26 mouse cellular contexts compared by ENCODE assay signal in the genomic region with DNA sequence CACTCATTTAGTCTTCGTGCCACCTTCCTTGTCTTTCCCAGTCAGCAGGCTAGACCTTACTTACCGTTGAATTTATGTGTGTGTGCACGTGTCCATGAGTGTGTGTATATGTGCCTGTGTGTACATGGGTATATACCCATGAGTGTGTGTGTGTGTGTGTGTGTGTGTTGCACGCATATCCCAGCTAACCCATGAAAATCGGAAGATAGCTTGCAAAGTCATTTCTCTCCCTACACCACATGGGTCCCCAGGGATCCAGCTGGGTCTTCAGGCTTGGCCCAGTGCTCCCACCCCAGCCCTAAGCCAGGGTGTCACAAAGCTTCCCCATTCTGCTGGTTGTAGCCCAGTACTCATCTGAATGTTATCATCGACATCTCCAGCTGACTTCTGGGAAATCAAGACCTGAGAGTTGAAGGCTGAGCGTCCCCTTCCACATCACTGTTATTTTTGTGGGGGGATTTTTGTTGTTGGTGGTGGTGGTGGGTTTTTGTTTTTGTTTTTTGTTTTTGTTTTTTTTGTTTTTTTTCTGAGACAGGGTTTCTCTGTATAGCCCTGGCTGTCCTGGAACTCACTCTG. TPM values are rescaled to one million over a fixed set of nuclear protein-coding genes. Genes with fewer than 3 reads are reported as not detected.
DNase-seq lines count a peak whose midpoint lies in the region; ATAC-seq and TF ChIP-seq lines count a peak whose summit lies in the region.
"Had no signal": no experiment of that assay in that cellular context is flagged by ENCODE, and none has a peak within 500 bp of the region (broad histone marks: within the 10 kb centered on the region; RNA-seq: fewer than 3 reads in every experiment).

No protein-coding gene starts in this region.

- no peaks in the 10 kb centered on the region for H3K27me3 ChIP-seq in midbrain, embryonic 10.5 days (ENCODE audit: low read depth, poor library complexity, severe bottlenecking)
- no peaks in the 10 kb centered on the region for H3K27me3 ChIP-seq in midbrain, embryonic 14.5 days (ENCODE audit: control insufficient read depth, insufficient read depth, low read length)
- no peaks in the 10 kb centered on the region for H3K27me3 ChIP-seq in MEL (ENCODE audit: control insufficient read depth in 1 of 2, insufficient read depth in 2 of 2, low read length in 2 of 2)
- H3K27me3 ChIP-seq in splenic B cell, adult 2 months (ENCODE audit: control insufficient read depth, insufficient read depth, low read length, poor library complexity, severe bottlenecking): no peaks in the 10 kb centered on the region
- no peaks in the 10 kb centered on the region for H3K27me3 ChIP-seq in heart, embryonic 11.5 days (ENCODE audit: control insufficient read depth, insufficient read depth, low read length)
- H3K27me3 ChIP-seq: embryonic facial prominence, embryonic 13.5 days; forebrain, embryonic 12.5 days; forebrain, embryonic 15.5 days; heart, embryonic 13.5 days had no signal

- H3K27ac ChIP-seq in midbrain, embryonic 10.5 days (replicated peaks): 0 out of 2 replicates have a peak overlapping the region, but pooled peaks have one; percentile 46
- H3K27ac ChIP-seq in midbrain, embryonic 14.5 days (replicated peaks; ENCODE audit: low read depth, low read length): no peak overlapping the region
- H3K27ac ChIP-seq in MEL (ENCODE audit: control insufficient read depth, low read depth, low read length): no peak overlapping the region
- no peak overlapping the region for H3K27ac ChIP-seq in heart, embryonic 11.5 days (ENCODE audit: low read depth, low read length)
- H3K27ac ChIP-seq: embryonic facial prominence, embryonic 13.5 days; forebrain, embryonic 12.5 days; forebrain, embryonic 15.5 days; heart, embryonic 13.5 days; hindbrain, embryonic 14.5 days; hindbrain, postnatal 0 days had no signal

- no peak for TF ChIP-seq EP300 in MEL (IDR thresholded peaks at IDR 0.05; ENCODE audit: low read depth in 1 of 2, low read length in 2 of 2)

- no peak for TF ChIP-seq RAD21 in MEL (IDR thresholded peaks at IDR 0.05; ENCODE audit: low read depth, low read length)

- no peak for ATAC-seq in midbrain, embryonic 14.5 days (ENCODE audit: low FRiP score, low TSS enrichment)
- no peak for ATAC-seq in heart, embryonic 11.5 days (replicated peaks; ENCODE audit: insufficient number of reproducible peaks, low FRiP score, low TSS enrichment)
- ATAC-seq: activated CD4-positive, CD25-positive, alpha-beta regulatory T cell, adult 4 months; forebrain, embryonic 15.5 days; hindbrain, postnatal 0 days; inflammation-experienced regulatory T-cells, adult 6 months had no signal

- WGBS in midbrain, embryonic 10.5 days: 92% methylated on average over 7 of the region's 7 CpGs
- WGBS in midbrain, embryonic 14.5 days: 94% methylated on average over 7 of the region's 7 CpGs
- 90% methylated on average over 7 of the region's 7 CpGs for WGBS in heart, embryonic 11.5 days (ENCODE audit: insufficient replicate concordance)

- H3K4me1 ChIP-seq in midbrain, embryonic 10.5 days: peaks cover 57% of the 10 kb centered on the region
- H3K4me1 ChIP-seq in midbrain, embryonic 14.5 days (ENCODE audit: control insufficient read depth, insufficient read depth, low read length): peaks cover 7% of the 10 kb centered on the region; the same call in 1 of the 2 replicates
- peaks cover 0 to 9% of the 10 kb centered on the region in 2 experiments; a peak in 2 of 4 replicates for H3K4me1 ChIP-seq in MEL (ENCODE audit: control insufficient read depth in 1 of 2, insufficient read depth in 2 of 2, low read length in 2 of 2)
- peaks cover 30% of the 10 kb centered on the region for H3K4me1 ChIP-seq in heart, embryonic 11.5 days (ENCODE audit: control insufficient read depth, insufficient read depth, low read length)
- H3K4me1 ChIP-seq: forebrain, embryonic 15.5 days had no signal

- no peaks in the 10 kb centered on the region for H3K9me3 ChIP-seq in midbrain, embryonic 10.5 days (replicated peaks)
- no peaks in the 10 kb centered on the region for H3K9me3 ChIP-seq in midbrain, embryonic 14.5 days (ENCODE audit: control insufficient read depth, low read length)
- no peaks in the 10 kb centered on the region for H3K9me3 ChIP-seq in MEL (replicated peaks; ENCODE audit: insufficient read depth, low read length)
- H3K9me3 ChIP-seq in heart, embryonic 11.5 days (replicated peaks; ENCODE audit: control insufficient read depth, low read length): no peaks in the 10 kb centered on the region
- H3K9me3 ChIP-seq: embryonic facial prominence, embryonic 13.5 days; forebrain, embryonic 12.5 days; forebrain, embryonic 15.5 days; G1E; heart, embryonic 13.5 days had no signal

- TF ChIP-seq POLR2A in MEL (IDR thresholded peaks at IDR 0.05; ENCODE audit: control insufficient read depth in 1 of 2, insufficient read depth in 1 of 2, low read depth in 1 of 2, low read length in 2 of 2, poor library complexity in 1 of 2): no peak

- no peaks in the 10 kb centered on the region for H3K79me2 ChIP-seq in MEL (ENCODE audit: control insufficient read depth, insufficient read depth, low read length, poor library complexity)

- DNase-seq in midbrain, embryonic 10.5 days (ENCODE audit: low spot score): no peak
- no peak for DNase-seq in midbrain, embryonic 14.5 days
- DNase-seq in MEL (ENCODE audit: low read depth, low spot score): peak; percentile 47
- DNase-seq in splenic B cell, adult 2 months (ENCODE audit: low read depth, low spot score): peak; percentile 52
- DNase-seq in testis, postnatal 14 days (ENCODE audit: low spot score): no peak
- DNase-seq: adrenal gland, adult 8-10 months; adrenal gland, postnatal 25 days; cerebellum, adult 11-12 months; cerebellum, adult 8-10 months; cerebellum, postnatal 10 days; cerebellum, postnatal 36 days; gastrocnemius, postnatal 25 days; heart, adult 18-20 months; heart, postnatal 14 days; heart, postnatal 4 days had no signal

- no peak overlapping the region for H3K4me2 ChIP-seq in midbrain, embryonic 14.5 days (ENCODE audit: low read length)
- no peak overlapping the region for H3K4me2 ChIP-seq in heart, embryonic 11.5 days
- H3K4me2 ChIP-seq: embryonic facial prominence, embryonic 13.5 days; forebrain, embryonic 12.5 days; forebrain, embryonic 15.5 days; heart, embryonic 13.5 days; hindbrain, embryonic 14.5 days had no signal

- no peak for TF ChIP-seq CTCF in MEL (IDR thresholded peaks at IDR 0.05 in 2 of 3, conservative IDR thresholded peaks at IDR 0.05 in 1 of 3; ENCODE audit: control insufficient read depth in 1 of 3, insufficient read depth in 1 of 3, low read depth in 2 of 3, low read length in 3 of 3, poor library complexity in 1 of 3, severe bottlenecking in 1 of 3)

- H3K36me3 ChIP-seq in midbrain, embryonic 10.5 days: no peaks in the 10 kb centered on the region
- H3K36me3 ChIP-seq in midbrain, embryonic 14.5 days (ENCODE audit: control insufficient read depth, insufficient read depth, low read length): no peaks in the 10 kb centered on the region
- peaks cover 0 to 2% of the 10 kb centered on the region in 2 experiments; a peak in 1 of 4 replicates for H3K36me3 ChIP-seq in MEL (ENCODE audit: control insufficient read depth in 1 of 2, insufficient read depth in 2 of 2, low read length in 2 of 2)
- no peaks in the 10 kb centered on the region for H3K36me3 ChIP-seq in splenic B cell, adult 2 months (ENCODE audit: control insufficient read depth, insufficient read depth, low read length, poor library complexity, severe bottlenecking)
- no peaks in the 10 kb centered on the region for H3K36me3 ChIP-seq in heart, embryonic 11.5 days (ENCODE audit: control insufficient read depth, insufficient read depth, low read length)
- H3K36me3 ChIP-seq: forebrain, embryonic 12.5 days; forebrain, embryonic 15.5 days; heart, embryonic 13.5 days had no signal

- H3K4me3 ChIP-seq in midbrain, embryonic 10.5 days: no peak overlapping the region
- no peak overlapping the region for H3K4me3 ChIP-seq in midbrain, embryonic 14.5 days (replicated peaks; ENCODE audit: low read depth, low read length)
- no peak overlapping the region for H3K4me3 ChIP-seq in MEL (ENCODE audit: control insufficient read depth in 1 of 2, insufficient read depth in 1 of 2, low read depth in 2 of 2, low read length in 2 of 2)
- H3K4me3 ChIP-seq in heart, embryonic 11.5 days (ENCODE audit: low read depth, low read length): no peak overlapping the region
- H3K4me3 ChIP-seq: embryonic facial prominence, embryonic 13.5 days; erythroblast, embryonic 14.5 days; forebrain, embryonic 12.5 days; forebrain, embryonic 15.5 days; heart, embryonic 13.5 days had no signal

- H3K9ac ChIP-seq in midbrain, embryonic 14.5 days (replicated peaks; ENCODE audit: low read length): no peak overlapping the region
- no peak overlapping the region for H3K9ac ChIP-seq in MEL (ENCODE audit: control insufficient read depth, low read depth, low read length, poor library complexity, severe bottlenecking)
- H3K9ac ChIP-seq in heart, embryonic 11.5 days (ENCODE audit: low read depth, low read length): no peak overlapping the region
- H3K9ac ChIP-seq: forebrain, embryonic 12.5 days; forebrain, embryonic 15.5 days; hindbrain, embryonic 14.5 days had no signal

RNA-seq across cellular contexts. Expression of gene Fance, which starts 31.4 kb away (rescaled TPM):
- 28.2 and 30.8 TPM in 2 replicates for polyA plus RNA-seq in midbrain, embryonic 10.5 days (2016; fragmentation: Nextera tagmentation; extraction: Ambion mirVana)
- polyA plus RNA-seq in midbrain, embryonic 14.5 days (2014; fragmentation: Nextera tagmentation; extraction: Ambion mirVana): 19.5 and 24.3 TPM in 2 replicates
- total RNA-seq in MEL (2012; rRNA removed): 46.0 and 51.2 TPM in 2 replicates
- 100 to 1,000 TPM; 105 to 382 TPM for polyA plus RNA-seq in MEL (2012; ENCODE audit: insufficient read depth in 1 of 2, insufficient read length in 2 of 2, low read depth in 1 of 2, low replicate concordance in 2 of 2, missing spikeins in 1 of 2)
- 15.3 and 17.3 TPM in 2 replicates for polyA plus RNA-seq in heart, embryonic 11.5 days (2014; fragmentation: Nextera tagmentation; extraction: Ambion mirVana)

RNA-seq across cellular contexts. Expression of gene Rpl10a, which starts 46.3 kb away (rescaled TPM):
- polyA plus RNA-seq in midbrain, embryonic 10.5 days (2016; fragmentation: Nextera tagmentation; extraction: Ambion mirVana): 426 and 489 TPM in 2 replicates
- 401 and 423 TPM in 2 replicates for polyA plus RNA-seq in midbrain, embryonic 14.5 days (2014; fragmentation: Nextera tagmentation; extraction: Ambion mirVana)
- total RNA-seq in MEL (2012; rRNA removed): 2,803 and 2,872 TPM in 2 replicates
- 1,000 to 10,000 TPM in 1 of 2 experiments, not detected in 1; 2,044 TPM for polyA plus RNA-seq in MEL (2012; ENCODE audit: insufficient read depth in 1 of 2, insufficient read length in 2 of 2, low read depth in 1 of 2, low replicate concordance in 2 of 2, missing spikeins in 1 of 2)
- 408 and 446 TPM in 2 replicates for polyA plus RNA-seq in heart, embryonic 11.5 days (2014; fragmentation: Nextera tagmentation; extraction: Ambion mirVana)

RNA-seq across cellular contexts. Expression of gene Ppard, which starts 49.5 kb away (rescaled TPM):
- 1.5 and 1.7 TPM in 2 replicates for polyA plus RNA-seq in midbrain, embryonic 10.5 days (2016; fragmentation: Nextera tagmentation; extraction: Ambion mirVana)
- 1.2 and 1.5 TPM in 2 replicates for polyA plus RNA-seq in midbrain, embryonic 14.5 days (2014; fragmentation: Nextera tagmentation; extraction: Ambion mirVana)
- 3.4 and 3.5 TPM in 2 replicates for total RNA-seq in MEL (2012; rRNA removed)
- polyA plus RNA-seq in MEL (2012; ENCODE audit: insufficient read depth in 1 of 2, insufficient read length in 2 of 2, low read depth in 1 of 2, low replicate concordance in 2 of 2, missing spikeins in 1 of 2): 10 to 100 TPM in 1 of 2 experiments, not detected in 1; 12.7 TPM
- polyA plus RNA-seq in heart, embryonic 11.5 days (2014; fragmentation: Nextera tagmentation; extraction: Ambion mirVana): 1.8 and 2.0 TPM in 2 replicates

Comparison
In these comparisons a context has a peak if more than half of its experiments do, and no peak if none do; other contexts are left out.
1. DNase-seq: peak in MEL (single experiment) and splenic B cell, adult 2 months (single experiment); none in midbrain, embryonic 10.5 days (single experiment), midbrain, embryonic 14.5 days (single experiment) and testis, postnatal 14 days (single experiment).